Mouse (Mus musculus) neural tube, embryonic 11.5 days (tissue): ENCODE results near the gene Cux2. TPM values are rescaled to one million over a fixed set of nuclear protein-coding genes. Genes with fewer than 3 reads are reported as not detected.

ENCODE experiments used
- ATAC-seq: fragments of 200-750 bp; cut with Nextera tagmentation; 2 replicates; pipeline ENCODE4 v1.8.0; 2017; ENCODE audit warnings: moderate number of reproducible peaks, mild to moderate bottlenecking, moderate TSS enrichment, moderate library complexity; ENCODE audit not compliant: insufficient read depth, low FRiP score, low TSS enrichment
- DNase-seq: peaks from one replicate; pipeline ENCODE4 v3.0.0-alpha.2; 2015; ENCODE audit warnings: low spot score
- H3K27ac ChIP-seq: fragments of 300-500 bp; sonication (generic); 2 replicates; pipeline ENCODE4 v1.5.1; 2014; ENCODE audit warnings: low read depth, mild to moderate bottlenecking, low read length
- H3K27me3 ChIP-seq: fragments of 300-500 bp; sonication (generic); 2 replicates; pipeline ENCODE4 v1.6.1; 2014; ENCODE audit warnings: mild to moderate bottlenecking, low read length, mixed read lengths; ENCODE audit not compliant: control insufficient read depth, insufficient read depth
- H3K36me3 ChIP-seq: fragments of 300-500 bp; sonication (generic); 2 replicates; pipeline ENCODE4 v1.6.1; 2014; ENCODE audit warnings: mild to moderate bottlenecking, low read length, moderate library complexity, mixed read lengths; ENCODE audit not compliant: control insufficient read depth, insufficient read depth
- H3K4me1 ChIP-seq: fragments of 300-500 bp; sonication (generic); 2 replicates; pipeline ENCODE4 v1.6.1; 2014; ENCODE audit warnings: low read length, mixed read lengths; ENCODE audit not compliant: control insufficient read depth, insufficient read depth
- H3K4me2 ChIP-seq: fragments of 300-500 bp; sonication (generic); 2 replicates; pipeline ENCODE4 v1.6.1; 2014; ENCODE audit warnings: low read depth, mild to moderate bottlenecking, moderate library complexity
- H3K4me3 ChIP-seq: fragments of 300-500 bp; sonication (generic); 2 replicates; pipeline ENCODE4 v1.5.1; 2014; ENCODE audit warnings: low read depth, low read length
- H3K9ac ChIP-seq: fragments of 300-500 bp; sonication (generic); 2 replicates; pipeline ENCODE4 v1.6.1; 2014; ENCODE audit warnings: mild to moderate bottlenecking, low read length
- H3K9me3 ChIP-seq: fragments of 300-500 bp; sonication (generic); 2 replicates; pipeline ENCODE4 v1.6.1; 2016; ENCODE audit warnings: low read length; ENCODE audit not compliant: control insufficient read depth
- WGBS: fragments of 180-500 bp; shearing (Covaris S2); extraction: QIAGEN DNeasy Blood & Tissue Kit; methylation state at CpG from one replicate; pipeline ENCODE4 v1.1.7; 2014; 5-methylcytosine and 5-hydroxymethylcytosine counted together
- polyA plus RNA-seq: library from polyadenylated mRNA; unstranded; fragments of >200 nt; fragmentation: Nextera tagmentation; extraction: Ambion mirVana; gene quantifications from 2 replicates; pipeline ENCODE4 v1.2.1, GENCODE M21; 2014

Gene Cux2
- polyA plus RNA-seq, 1 experiment from 2014 or later = 12.7 TPM

DNA sequence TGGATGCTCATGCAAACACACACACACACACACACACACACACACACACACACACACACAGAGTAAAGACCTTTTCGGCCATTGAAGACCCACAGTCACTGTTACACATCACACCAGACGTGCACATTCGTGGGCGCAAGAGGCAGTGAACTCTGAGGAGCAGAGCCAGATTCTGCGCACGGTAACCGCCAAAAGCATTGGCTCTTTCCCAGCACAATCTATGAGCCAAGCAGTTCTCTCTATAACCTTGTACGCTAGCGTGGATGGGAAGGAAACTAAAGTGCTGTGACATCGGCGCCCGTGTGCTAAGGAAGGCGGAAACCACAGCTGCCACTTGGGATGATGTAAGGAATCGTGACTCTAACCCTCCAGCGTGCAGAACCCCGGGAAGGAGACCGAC lies 171.2 kb downstream of the Cux2 start:
- WGBS = 89% methylated on average over 17 of the region's 17 CpGs
- Histone ChIP-seq H3K4me1 (no peaks in the 10 kb centered on the region), H3K9me3 (no peaks in the 10 kb centered on the region), H3K36me3 (peaks cover 4% of the 10 kb centered on the region), H3K27me3 (no peaks in the 10 kb centered on the region), H3K9ac (no peak overlapping the region), H3K27ac (no peak overlapping the region), H3K4me2 (no peak overlapping the region), H3K4me3 (no peak overlapping the region)
- no peak for DNase-seq
- no peak for ATAC-seq

DNA sequence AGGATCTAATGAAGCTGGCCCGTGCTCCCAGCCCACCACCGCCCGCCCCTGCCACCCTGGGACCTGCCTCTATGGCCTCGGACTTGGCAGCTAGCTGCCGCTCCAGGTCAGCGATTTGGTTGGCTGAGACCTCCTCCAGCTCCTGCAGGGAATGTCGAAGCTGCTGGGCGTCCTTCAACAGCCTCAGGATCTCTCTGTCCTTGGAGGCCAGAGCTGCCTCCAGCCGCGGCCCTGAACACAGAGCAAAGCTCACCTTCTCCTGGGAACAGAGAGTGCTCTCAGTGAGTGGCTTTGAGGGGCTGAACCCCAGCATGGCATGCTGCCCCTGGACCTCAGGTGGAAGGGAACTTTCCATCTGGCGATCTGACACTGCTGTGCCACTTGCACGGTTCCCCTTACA lies 173.0 kb downstream of the Cux2 start:
- DNase-seq = no peak
- WGBS = 81% methylated on average over 12 of the region's 12 CpGs
- ATAC-seq = no peak

DNA sequence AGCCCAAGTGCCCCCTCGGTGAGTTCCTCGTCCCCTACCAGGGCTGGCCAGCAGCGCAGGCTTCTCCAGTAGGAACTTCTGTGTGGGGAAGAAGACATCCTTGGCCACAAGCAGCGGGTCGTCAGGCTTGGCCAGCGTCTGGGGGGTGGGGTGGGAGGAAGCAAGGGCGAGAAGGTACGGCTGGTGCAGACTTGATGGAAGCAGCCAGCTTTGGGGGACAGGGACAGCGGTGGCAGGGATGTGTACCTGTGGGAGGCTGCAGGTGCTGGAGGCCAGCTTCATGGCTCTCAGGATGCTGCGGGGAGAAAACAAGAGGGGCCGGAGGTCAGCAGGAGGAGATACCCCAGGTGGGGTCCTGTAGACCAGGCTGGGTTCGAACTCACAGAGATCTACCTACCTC lies 174.9 kb downstream of the Cux2 start:
- no peaks in the 10 kb centered on the region for H3K9me3 ChIP-seq
- H3K27ac ChIP-seq = no peak overlapping the region
- no peak overlapping the region for H3K4me3 ChIP-seq
- no peak for DNase-seq
- H3K4me1 ChIP-seq = no peaks in the 10 kb centered on the region
- no peak overlapping the region for H3K4me2 ChIP-seq
- H3K9ac ChIP-seq = no peak overlapping the region
- H3K27me3 ChIP-seq = no peaks in the 10 kb centered on the region
- peaks cover 4% of the 10 kb centered on the region for H3K36me3 ChIP-seq
- 89% methylated on average over 12 of the region's 12 CpGs for WGBS
- no peak for ATAC-seq

More for the DNA sequence above, 173.0 kb downstream of the Cux2 start:
- Histone ChIP-seq H3K4me1 (no peaks in the 10 kb centered on the region), H3K9ac (no peak overlapping the region), H3K27ac (no peak overlapping the region), H3K9me3 (no peaks in the 10 kb centered on the region), H3K4me2 (no peak overlapping the region), H3K36me3 (peaks cover 4% of the 10 kb centered on the region), H3K4me3 (no peak overlapping the region), H3K27me3 (no peaks in the 10 kb centered on the region)

DNA sequence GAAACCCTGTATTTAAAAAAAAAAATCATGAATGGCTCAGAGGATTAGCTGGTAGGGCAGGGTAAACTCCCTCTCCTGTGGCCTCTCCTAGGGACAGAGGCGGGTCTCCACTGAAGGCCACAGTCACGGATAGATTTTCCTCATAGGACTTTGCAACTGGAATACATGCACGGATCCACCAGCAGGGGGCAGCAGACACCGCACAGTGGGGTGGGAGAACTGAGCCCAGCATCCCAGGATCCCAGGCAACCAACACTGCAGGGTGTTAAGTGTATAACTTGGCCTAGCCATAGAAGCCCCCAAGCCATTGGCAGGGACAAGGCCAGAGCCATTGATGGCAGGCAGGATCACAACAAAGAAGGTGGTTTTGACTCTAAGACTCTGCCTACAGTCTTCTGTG lies 177.7 kb downstream of the Cux2 start:
- 12% methylated on average over 4 of the region's 4 CpGs for WGBS
- DNase-seq = peak; percentile 88

DNA sequence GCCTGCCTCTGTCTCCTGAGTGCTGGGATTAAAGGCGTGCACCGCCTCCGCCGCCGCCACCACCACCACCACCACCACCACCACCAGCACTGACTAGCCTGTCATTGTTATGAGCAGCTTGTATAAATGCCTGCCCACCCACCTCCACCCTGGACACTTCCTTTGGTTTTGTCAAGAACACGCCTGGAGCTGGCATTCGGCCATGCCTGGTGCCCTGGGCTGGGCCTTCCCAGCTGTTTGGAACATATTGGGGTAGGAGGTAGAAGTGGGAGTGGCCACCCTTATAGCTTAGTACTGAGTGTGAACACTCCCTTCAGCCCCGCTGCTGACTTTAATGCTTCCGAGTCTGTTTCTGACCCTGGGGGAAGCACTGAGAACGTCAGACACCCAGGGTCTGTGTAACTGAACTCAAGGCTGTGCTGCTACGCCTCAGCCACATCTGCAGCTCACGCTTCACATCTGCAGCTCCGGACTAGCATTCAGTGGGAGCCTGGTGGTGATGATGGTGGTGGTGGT lies 178.3 kb downstream of the Cux2 start:
- Histone ChIP-seq H3K36me3 (peaks cover 4% of the 10 kb centered on the region), H3K4me1 (no peaks in the 10 kb centered on the region), H3K9me3 (no peaks in the 10 kb centered on the region), H3K4me2 (no peak overlapping the region), H3K9ac (no peak overlapping the region), H3K27ac (no peak overlapping the region), H3K4me3 (no peak overlapping the region), H3K27me3 (no peaks in the 10 kb centered on the region)
- WGBS = 88% methylated on average over 13 of the region's 13 CpGs
- DNase-seq (no peak), ATAC-seq (no peak)

More for the DNA sequence above, 177.7 kb downstream of the Cux2 start:
- Histone ChIP-seq H3K36me3 (peaks cover 4% of the 10 kb centered on the region), H3K4me2 (no peak overlapping the region), H3K4me3 (no peak overlapping the region), H3K27me3 (no peaks in the 10 kb centered on the region), H3K9me3 (no peaks in the 10 kb centered on the region), H3K27ac (no peak overlapping the region), H3K9ac (no peak overlapping the region), H3K4me1 (no peaks in the 10 kb centered on the region)
- peak; percentile 65; the same call in 1 of the 2 replicates for ATAC-seq

DNA sequence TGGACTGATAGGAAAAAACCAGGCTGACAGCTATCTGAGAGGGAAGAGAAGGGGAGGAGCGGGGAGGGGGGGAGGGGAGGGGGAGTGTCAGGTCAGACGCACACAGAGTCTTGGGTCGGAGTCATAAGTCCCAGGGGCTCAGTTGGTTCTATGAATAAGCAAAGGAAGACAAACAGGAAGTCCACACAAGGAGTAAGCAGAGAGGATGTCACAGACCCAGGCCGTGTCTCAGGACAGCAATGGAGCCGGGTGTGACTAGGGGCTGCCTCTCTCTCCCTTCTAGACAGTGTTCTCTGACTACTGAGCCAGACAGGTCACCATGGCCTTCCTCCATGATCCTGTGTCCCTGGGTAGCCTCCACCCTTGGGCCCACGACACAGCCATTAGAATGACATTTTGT lies 179.1 kb downstream of the Cux2 start:
- Histone ChIP-seq H3K4me1 (no peaks in the 10 kb centered on the region), H3K4me2 (no peak overlapping the region), H3K36me3 (no peaks in the 10 kb centered on the region; the same call in 1 of the 2 replicates), H3K9ac (no peak overlapping the region), H3K27ac (no peak overlapping the region), H3K9me3 (no peaks in the 10 kb centered on the region), H3K27me3 (no peaks in the 10 kb centered on the region), H3K4me3 (no peak overlapping the region)
- DNase-seq (no peak), ATAC-seq (no peak)
- WGBS = 69% methylated on average over 6 of the region's 6 CpGs

DNA sequence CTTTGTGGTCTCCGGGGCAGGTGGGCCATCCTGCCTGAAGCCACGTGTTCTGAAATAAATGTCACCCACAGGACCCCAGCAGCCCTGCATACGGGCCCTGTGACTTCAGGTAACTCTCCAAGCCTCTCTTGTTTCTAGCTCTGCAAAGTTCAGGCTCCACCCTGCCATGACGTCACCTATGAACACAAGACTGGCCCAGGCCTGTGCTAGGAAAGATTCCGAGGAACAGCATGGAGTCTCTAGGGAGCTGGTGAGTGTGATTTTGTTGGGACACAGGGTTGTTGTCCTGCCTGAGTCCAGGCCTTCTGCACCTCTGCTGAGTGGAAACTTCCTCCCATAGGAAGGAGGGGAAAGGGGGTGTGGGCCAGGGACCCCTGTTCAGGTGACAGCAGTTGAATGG lies 181.9 kb downstream of the Cux2 start:
- Histone ChIP-seq H3K27ac (no peak overlapping the region), H3K9me3 (no peaks in the 10 kb centered on the region), H3K4me3 (no peak overlapping the region), H3K9ac (no peak overlapping the region), H3K27me3 (no peaks in the 10 kb centered on the region), H3K4me2 (no peak overlapping the region), H3K36me3 (no peaks in the 10 kb centered on the region; the same call in 1 of the 2 replicates), H3K4me1 (0 out of 2 replicates have a peak, but pooled peaks cover 3% of the 10 kb centered on the region)
- DNase-seq (no peak), ATAC-seq (no peak)
- WGBS = 71% methylated on average over 5 of the region's 5 CpGs

DNA sequence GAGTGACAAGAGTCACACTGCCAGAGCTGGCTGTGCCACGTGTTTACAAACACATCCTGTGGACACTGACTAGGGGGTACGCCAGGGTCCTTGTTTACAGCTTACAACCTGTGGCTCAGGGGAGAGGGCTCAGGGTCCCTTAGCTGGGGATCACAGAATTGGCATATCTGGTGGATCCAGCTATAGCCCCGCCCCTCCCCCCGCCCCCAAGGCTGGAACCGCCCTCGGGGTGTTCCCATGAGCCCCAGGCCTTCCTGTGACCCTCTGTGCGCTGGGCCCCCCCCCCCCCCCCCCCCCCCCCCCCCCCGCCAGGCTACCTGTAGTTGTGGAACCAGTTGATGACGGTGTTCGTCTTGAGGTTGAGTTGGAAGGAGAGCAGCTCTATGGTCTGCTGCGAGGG lies 185.6 kb downstream of the Cux2 start:
- Histone ChIP-seq H3K27ac (no peak overlapping the region), H3K9me3 (0 out of 2 replicates have a peak, but pooled peaks cover 3% of the 10 kb centered on the region), H3K9ac (no peak overlapping the region), H3K4me1 (0 out of 2 replicates have a peak, but pooled peaks cover 3% of the 10 kb centered on the region), H3K4me2 (no peak overlapping the region), H3K27me3 (no peaks in the 10 kb centered on the region), H3K36me3 (peaks cover 4% of the 10 kb centered on the region; the same call in 1 of the 2 replicates), H3K4me3 (no peak overlapping the region)
- DNase-seq (no peak), ATAC-seq (no peak)
- 12% methylated on average over 7 of the region's 11 CpGs for WGBS

DNA sequence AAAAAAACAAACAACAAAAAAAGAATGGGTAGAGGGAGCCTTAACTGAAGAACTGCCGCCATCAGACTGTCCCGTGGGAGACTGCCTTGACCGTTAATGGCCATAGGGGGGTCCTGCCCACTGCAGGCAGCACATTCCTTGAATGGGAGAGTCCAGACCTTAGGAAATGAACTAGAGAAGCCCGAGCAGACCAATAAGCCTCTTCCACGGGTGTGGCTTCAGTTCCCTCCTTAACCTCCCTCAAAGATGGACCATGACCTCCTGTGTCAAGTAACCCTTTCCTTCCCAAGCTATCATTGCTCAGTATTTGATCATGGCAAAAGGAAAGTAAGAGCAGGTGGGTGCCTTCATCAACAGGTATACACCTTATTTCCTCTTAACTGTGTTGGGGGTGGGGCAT lies 187.9 kb downstream of the Cux2 start:
- no peak overlapping the region for H3K4me2 ChIP-seq
- H3K27me3 ChIP-seq = no peaks in the 10 kb centered on the region
- 0 out of 2 replicates have a peak, but pooled peaks cover 3% of the 10 kb centered on the region for H3K9me3 ChIP-seq
- no peak overlapping the region for H3K27ac ChIP-seq
- no peak overlapping the region for H3K4me3 ChIP-seq
- H3K4me1 ChIP-seq = 0 out of 2 replicates have a peak, but pooled peaks cover 3% of the 10 kb centered on the region
- 48% methylated on average over 5 of the region's 5 CpGs for WGBS
- H3K36me3 ChIP-seq = 0 out of 2 replicates have a peak, but pooled peaks cover 4% of the 10 kb centered on the region
- H3K9ac ChIP-seq = no peak overlapping the region
- DNase-seq = no peak
- ATAC-seq = no peak
